Mouse (Mus musculus) intestine, embryonic 15.5 days (tissue): ENCODE data around the gene Serpinb1c. TPM values are rescaled to one million over a fixed set of nuclear protein-coding genes. Genes with fewer than 3 reads are reported as not detected.
A peak's percentile ranks its signal among the peaks of the same experiment; 100 is the strongest.
"Not testable (repeated sequence)": the region's sequence is repeated elsewhere in the genome, so short reads cannot be mapped to it uniquely, and the experiment has no call there.

Source experiments
- ATAC-seq: fragments of 200-750 bp; cut with Nextera tagmentation; 2 replicates; pipeline ENCODE4 v1.8.0; 2017; ENCODE audit warnings: moderate TSS enrichment, moderate library complexity
- H3K27ac ChIP-seq: fragments of 300-500 bp; sonication (generic); 2 replicates; pipeline ENCODE4 v1.5.1; 2015; ENCODE audit warnings: mild to moderate bottlenecking, inconsistent platforms
- H3K27me3 ChIP-seq: fragments of 300-500 bp; sonication (generic); replicated peaks from 2 replicates; pipeline ENCODE4 v1.6.1; 2015; ENCODE audit warnings: inconsistent platforms
- H3K36me3 ChIP-seq: fragments of 300-500 bp; sonication (generic); 2 replicates; pipeline ENCODE4 v1.6.1; 2015; ENCODE audit warnings: inconsistent platforms
- H3K4me1 ChIP-seq: fragments of 300-500 bp; sonication (generic); replicated peaks from 2 replicates; pipeline ENCODE4 v1.6.1; 2015; ENCODE audit warnings: inconsistent platforms
- H3K4me2 ChIP-seq: fragments of 300-500 bp; sonication (generic); replicated peaks from 2 replicates; pipeline ENCODE4 v1.6.1; 2015; ENCODE audit warnings: mild to moderate bottlenecking, inconsistent platforms
- H3K4me3 ChIP-seq: fragments of 300-500 bp; sonication (generic); replicated peaks from 2 replicates; pipeline ENCODE4 v1.5.1; 2015; ENCODE audit warnings: inconsistent platforms
- H3K9ac ChIP-seq: fragments of 300-500 bp; sonication (generic); 2 replicates; pipeline ENCODE4 v1.6.1; 2015; ENCODE audit warnings: inconsistent platforms
- H3K9me3 ChIP-seq: fragments of 300-500 bp; sonication (generic); 2 replicates; pipeline ENCODE4 v1.6.1; 2016; ENCODE audit warnings: inconsistent platforms
- WGBS: fragments of 180-500 bp; shearing (Covaris S2); methylation state at CpG from one replicate; pipeline ENCODE4 v1.1.7; 2015; 5-methylcytosine and 5-hydroxymethylcytosine counted together
- polyA plus RNA-seq: library from polyadenylated mRNA; unstranded; fragments of >200 nt; fragmentation: Nextera tagmentation; extraction: Ambion mirVana; gene quantifications from 2 replicates; pipeline ENCODE4 v1.2.1, GENCODE M21; 2015

The Serpinb1c gene
- polyA plus RNA-seq, 1 experiment from 2014 or later, result not detected

DNA sequence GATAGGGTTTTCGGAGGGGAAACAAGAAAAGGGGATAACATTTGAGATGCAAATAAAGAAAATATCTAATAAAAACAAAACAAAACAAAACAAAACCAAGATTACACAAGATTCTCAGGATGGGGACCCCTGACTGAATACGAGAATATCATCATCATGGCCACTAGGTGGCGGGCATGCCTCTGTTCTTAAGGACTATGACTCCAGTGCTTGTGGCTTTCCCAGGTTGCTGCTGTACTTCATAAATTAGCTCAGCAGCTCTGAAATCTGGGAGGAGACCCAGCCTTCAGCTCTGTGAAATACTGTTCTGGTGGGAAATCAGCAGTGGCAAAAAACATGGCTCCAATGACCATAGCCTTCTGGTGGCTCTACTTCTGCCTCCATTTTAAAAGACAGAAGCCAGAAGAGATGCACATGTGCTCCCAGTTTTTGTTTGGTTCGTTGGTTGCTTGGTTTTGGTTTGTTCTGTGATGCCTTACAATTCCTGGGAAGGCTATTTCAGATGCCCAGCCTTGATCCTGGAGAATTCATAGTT, 4.5 kb upstream of the Serpinb1c start:
- Histone ChIP-seq H3K9ac (no peak overlapping the region), H3K4me1 (0 out of 2 replicates have a peak, but pooled peaks cover 2% of the 10 kb centered on the region), H3K4me2 (no peak overlapping the region), H3K27me3 (no peaks in the 10 kb centered on the region), H3K9me3 (no peaks in the 10 kb centered on the region), H3K36me3 (no peaks in the 10 kb centered on the region), H3K4me3 (no peak overlapping the region), H3K27ac (no peak overlapping the region)
- ATAC-seq, result peak; percentile 46
- WGBS, result 18% methylated on average over 4 of the region's 4 CpGs

DNA sequence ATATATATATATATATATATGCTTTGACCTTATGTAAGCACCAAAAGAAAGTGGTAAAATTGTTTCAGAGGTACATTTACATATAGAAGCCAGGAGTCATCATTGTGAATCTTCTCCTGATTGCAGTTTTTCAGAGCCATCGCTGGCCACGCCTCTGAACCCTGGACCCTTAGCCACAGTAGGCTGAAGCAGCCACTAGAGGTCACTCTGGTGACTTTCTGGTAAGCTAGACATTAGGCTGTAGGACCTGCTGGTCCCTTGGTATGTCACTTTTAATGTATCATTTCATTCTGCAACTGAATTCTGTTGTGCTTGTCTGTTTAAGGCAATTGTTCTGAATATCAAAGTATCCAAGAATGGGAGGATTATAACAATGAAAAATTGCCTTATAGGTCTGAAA, 2.6 kb upstream of the Serpinb1c start:
- 0 out of 2 replicates have a peak, but pooled peaks have one; percentile 58 for ATAC-seq
- H3K9me3 ChIP-seq, result no peaks in the 10 kb centered on the region
- 12% methylated on average over 2 of the region's 2 CpGs for WGBS
- no peak overlapping the region for H3K9ac ChIP-seq
- H3K4me3 ChIP-seq, result no peak overlapping the region
- 0 out of 2 replicates have a peak, but pooled peaks cover 2% of the 10 kb centered on the region for H3K4me1 ChIP-seq
- no peak overlapping the region for H3K4me2 ChIP-seq
- H3K27ac ChIP-seq, result no peak overlapping the region
- no peaks in the 10 kb centered on the region for H3K36me3 ChIP-seq
- no peaks in the 10 kb centered on the region for H3K27me3 ChIP-seq

DNA sequence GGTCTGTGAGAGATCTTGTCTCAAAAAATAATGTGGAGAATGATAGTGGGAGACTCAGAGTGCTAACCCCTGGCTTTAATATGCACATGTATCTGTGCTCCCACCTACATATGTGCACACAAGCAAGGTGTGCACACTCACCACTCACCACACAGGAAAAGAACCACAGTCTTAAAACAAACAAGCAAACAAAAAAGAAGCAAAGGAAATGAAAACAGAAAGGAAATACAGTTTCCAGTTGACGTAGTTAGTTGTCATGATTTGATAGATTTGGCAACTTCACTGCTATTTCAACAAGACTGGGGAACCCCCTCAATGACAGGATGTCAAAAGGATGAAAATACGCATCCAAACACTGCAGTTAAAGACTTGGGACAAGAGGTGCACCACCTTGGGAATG, 1.1 kb upstream of the Serpinb1c start:
- H3K4me1 ChIP-seq, ATAC-seq, H3K4me2 ChIP-seq, H3K27me3 ChIP-seq, H3K9me3 ChIP-seq, H3K36me3 ChIP-seq, H3K9ac ChIP-seq, H3K4me3 ChIP-seq, H3K27ac ChIP-seq: not testable (repeated sequence)
- 82% methylated on average over 2 of the region's 2 CpGs for WGBS

DNA sequence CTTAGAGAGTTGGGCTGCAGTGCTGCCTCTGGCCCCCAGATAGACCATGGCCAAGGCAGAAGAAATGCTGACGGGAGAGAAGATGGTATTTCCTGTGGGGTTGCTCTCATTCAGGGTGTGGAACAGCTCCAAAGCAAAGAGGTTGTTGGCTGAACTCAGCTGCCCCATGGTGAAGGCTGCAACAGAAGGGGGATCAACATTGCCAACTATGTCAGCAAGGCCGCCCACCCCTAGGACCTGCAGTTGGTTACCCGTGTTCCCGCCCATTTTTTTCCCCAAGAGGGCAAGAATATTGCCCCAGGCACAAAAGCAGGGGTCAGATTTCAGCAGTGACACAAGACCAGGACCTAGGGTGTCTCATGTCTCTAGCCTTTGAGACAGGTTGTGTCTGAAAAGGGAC, 1.1 kb downstream of the Serpinb1c start:
- Histone ChIP-seq H3K4me2 (no peak overlapping the region), H3K36me3 (no peaks in the 10 kb centered on the region), H3K9me3 (no peaks in the 10 kb centered on the region), H3K27ac (no peak overlapping the region), H3K27me3 (no peaks in the 10 kb centered on the region), H3K4me3 (no peak overlapping the region), H3K9ac (no peak overlapping the region), H3K4me1 (no peaks in the 10 kb centered on the region)
- no peak for ATAC-seq
- 77% methylated on average over 4 of the region's 4 CpGs for WGBS

DNA sequence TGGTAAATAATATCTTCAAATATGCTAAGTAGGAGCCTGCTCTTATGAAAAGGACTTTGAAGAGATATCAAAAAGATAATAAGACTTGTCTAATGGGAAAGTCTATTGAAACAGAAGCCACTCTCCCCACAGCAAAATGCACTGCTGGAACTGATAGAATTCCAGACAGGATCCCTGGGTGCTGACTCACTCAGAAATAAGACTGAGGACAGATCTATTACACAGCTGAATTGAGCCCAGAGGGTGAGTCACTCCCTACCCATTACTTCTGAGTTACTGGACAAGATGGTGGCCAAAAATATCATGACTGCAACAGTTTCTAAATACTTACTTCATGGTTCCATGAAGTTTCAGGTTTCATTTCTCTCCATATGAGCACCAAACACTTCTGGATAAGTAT, 13.3 kb downstream of the Serpinb1c start:
- Histone ChIP-seq H3K9ac (no peak overlapping the region), H3K9me3 (no peaks in the 10 kb centered on the region), H3K27ac (no peak overlapping the region), H3K36me3 (no peaks in the 10 kb centered on the region), H3K4me3 (no peak overlapping the region), H3K4me1 (no peaks in the 10 kb centered on the region), H3K4me2 (no peak overlapping the region), H3K27me3 (no peaks in the 10 kb centered on the region)
- no peak for ATAC-seq

DNA sequence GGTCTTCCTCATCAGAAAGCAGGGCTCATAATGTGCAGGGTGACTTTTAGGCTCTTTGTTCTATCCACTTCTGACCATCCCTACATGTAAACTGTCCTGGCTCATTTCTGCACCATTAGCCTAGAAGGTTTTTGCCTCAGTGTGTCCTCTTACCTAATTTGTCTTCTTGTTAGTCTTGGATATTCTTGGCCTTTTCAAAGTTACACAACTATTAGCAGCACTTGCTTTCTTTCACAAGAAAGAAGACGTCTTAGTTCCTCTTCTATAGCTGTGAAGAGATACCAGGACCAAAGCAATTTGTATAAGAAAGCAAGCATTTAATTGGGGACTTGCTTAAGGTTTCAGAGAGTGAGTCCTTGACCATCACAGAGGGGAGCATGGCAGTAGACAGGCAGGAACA, 24.1 kb downstream of the Serpinb1c start:
- Histone ChIP-seq H3K27me3 (no peaks in the 10 kb centered on the region), H3K9ac (no peak overlapping the region), H3K27ac (no peak overlapping the region), H3K4me2 (no peak overlapping the region), H3K36me3 (no peaks in the 10 kb centered on the region), H3K9me3 (no peaks in the 10 kb centered on the region), H3K4me1 (no peaks in the 10 kb centered on the region), H3K4me3 (no peak overlapping the region)
- 69% methylated on average over 1 of the region's 1 CpGs for WGBS
- no peak for ATAC-seq

DNA sequence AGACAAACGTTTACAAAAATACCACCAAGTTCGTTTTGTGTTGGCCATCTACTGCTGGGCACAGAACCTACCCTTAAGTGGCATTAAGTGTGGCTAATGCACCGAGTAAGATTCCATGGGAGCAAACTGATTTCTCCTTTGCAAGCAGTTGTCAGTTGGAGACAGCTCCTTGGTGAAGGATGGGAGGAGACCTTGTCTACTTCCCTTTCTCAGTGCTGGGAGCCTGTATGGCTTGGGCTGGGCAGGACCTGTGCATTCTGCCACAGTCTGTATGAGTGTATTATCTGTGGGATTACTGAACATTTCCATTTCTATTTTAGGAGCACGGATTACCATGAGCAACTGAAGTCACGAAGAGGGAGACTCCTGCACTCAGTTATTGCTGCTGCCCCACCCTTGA, 29.2 kb downstream of the Serpinb1c start:
- Histone ChIP-seq H3K9me3 (no peaks in the 10 kb centered on the region), H3K27me3 (no peaks in the 10 kb centered on the region), H3K4me1 (no peaks in the 10 kb centered on the region), H3K4me3 (no peak overlapping the region), H3K4me2 (no peak overlapping the region), H3K9ac (no peak overlapping the region), H3K27ac (no peak overlapping the region), H3K36me3 (no peaks in the 10 kb centered on the region)
- 68% methylated on average over 5 of the region's 5 CpGs for WGBS
- ATAC-seq, result no peak

DNA sequence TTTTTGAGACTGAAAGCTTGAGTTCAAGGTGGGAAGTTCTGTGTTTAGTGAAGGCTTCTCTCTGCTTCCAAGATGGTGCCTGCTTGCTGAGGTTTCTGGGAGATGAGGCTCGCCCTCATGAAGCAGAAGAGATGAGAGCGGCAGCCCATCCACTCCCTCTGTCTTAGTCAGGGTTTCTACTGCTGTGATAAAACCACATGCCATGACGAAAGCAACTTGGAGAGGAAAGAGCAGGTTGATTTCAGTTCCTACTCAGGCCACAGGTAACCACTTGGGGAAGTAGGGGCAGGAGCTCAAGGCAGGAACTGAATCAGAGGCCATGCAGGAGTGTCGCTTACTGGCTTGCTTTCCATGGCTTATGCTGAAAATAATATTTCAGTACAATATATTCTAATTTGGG, 29.8 kb downstream of the Serpinb1c start:
- not testable (repeated sequence) for H3K27ac ChIP-seq, H3K9ac ChIP-seq, H3K4me2 ChIP-seq, H3K4me3 ChIP-seq, H3K36me3 ChIP-seq, H3K9me3 ChIP-seq, H3K27me3 ChIP-seq, H3K4me1 ChIP-seq, ATAC-seq
- 82% methylated on average over 4 of the region's 4 CpGs for WGBS

DNA sequence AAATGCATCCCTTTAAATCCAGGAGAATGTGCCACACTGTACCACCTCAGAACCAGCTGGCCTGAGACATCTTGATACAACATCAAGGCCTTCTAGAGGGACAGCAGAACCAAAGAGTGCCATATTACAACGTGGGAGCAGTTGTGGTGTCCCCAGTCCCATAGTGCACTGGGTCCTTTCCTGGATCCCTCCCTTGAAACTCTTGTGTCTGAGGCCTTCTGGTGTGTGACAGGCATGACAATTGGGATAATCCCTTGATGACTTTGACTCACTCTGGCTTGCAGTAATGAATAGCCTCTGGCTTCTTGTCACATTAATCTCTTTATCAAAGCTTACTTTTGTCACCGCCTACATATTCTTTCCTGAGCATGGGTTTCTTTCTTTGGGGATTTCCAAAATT, 31.0 kb downstream of the Serpinb1c start:
- no peaks in the 10 kb centered on the region for H3K4me1 ChIP-seq
- H3K9me3 ChIP-seq, result no peaks in the 10 kb centered on the region
- H3K36me3 ChIP-seq, result no peaks in the 10 kb centered on the region
- H3K4me3 ChIP-seq, result no peak overlapping the region
- no peak overlapping the region for H3K9ac ChIP-seq
- no peak overlapping the region for H3K27ac ChIP-seq
- no peak for ATAC-seq
- no peaks in the 10 kb centered on the region for H3K27me3 ChIP-seq
- 74% methylated on average over 2 of the region's 2 CpGs for WGBS
- no peak overlapping the region for H3K4me2 ChIP-seq

DNA sequence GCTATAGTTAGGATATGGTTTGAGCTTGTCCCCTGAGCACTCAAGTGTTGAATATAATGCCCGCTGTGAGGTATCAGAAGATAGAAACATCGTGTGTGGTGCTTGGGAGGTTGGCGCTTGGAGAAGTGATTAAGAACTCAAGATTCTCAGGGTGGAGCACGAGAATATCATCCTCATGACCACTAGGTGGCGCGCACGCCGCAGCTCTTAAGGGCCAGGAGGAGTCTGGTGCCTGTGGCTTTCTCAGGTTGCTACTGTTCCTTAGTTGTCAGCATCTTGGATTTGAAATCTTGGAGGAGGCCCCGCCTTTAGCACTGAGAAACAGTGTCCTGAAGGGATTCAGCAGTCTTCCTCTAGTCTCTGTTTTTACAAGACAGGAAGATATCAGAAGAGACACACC, 31.5 kb downstream of the Serpinb1c start:
- 5% methylated on average over 9 of the region's 9 CpGs for WGBS
- no peaks in the 10 kb centered on the region for H3K27me3 ChIP-seq
- no peak overlapping the region for H3K4me3 ChIP-seq
- H3K4me1 ChIP-seq, result no peaks in the 10 kb centered on the region
- H3K9ac ChIP-seq, result no peak overlapping the region
- no peak overlapping the region for H3K4me2 ChIP-seq
- no peaks in the 10 kb centered on the region for H3K36me3 ChIP-seq
- ATAC-seq, result peak; percentile 78; the same call in 1 of the 2 replicates
- no peaks in the 10 kb centered on the region for H3K9me3 ChIP-seq
- H3K27ac ChIP-seq, result no peak overlapping the region

DNA sequence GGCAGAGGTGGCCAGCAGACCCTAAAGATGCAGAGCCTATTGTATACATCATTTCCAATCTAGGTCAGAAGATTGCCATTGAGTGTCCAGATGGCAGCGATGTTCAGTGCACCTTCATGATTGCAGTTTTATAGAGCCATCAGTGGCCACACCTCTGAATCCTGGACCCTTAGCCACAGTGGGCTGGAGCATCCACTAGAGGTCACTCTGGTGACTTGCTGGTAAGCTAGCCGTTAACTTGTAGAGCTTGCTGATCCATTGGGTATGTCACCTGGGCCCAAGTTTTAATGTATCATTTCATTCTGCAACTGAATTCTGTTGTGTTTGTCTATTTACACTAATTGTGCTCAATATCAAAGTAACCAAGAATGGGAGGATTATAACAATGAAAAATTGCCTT, 32.4 kb downstream of the Serpinb1c start:
- 56% methylated on average over 2 of the region's 2 CpGs for WGBS
- ATAC-seq, result no peak
- H3K4me2 ChIP-seq, result no peak overlapping the region
- H3K4me3 ChIP-seq, result no peak overlapping the region
- H3K9ac ChIP-seq, result no peak overlapping the region
- no peaks in the 10 kb centered on the region for H3K9me3 ChIP-seq
- H3K27ac ChIP-seq, result no peak overlapping the region
- no peaks in the 10 kb centered on the region for H3K27me3 ChIP-seq
- H3K4me1 ChIP-seq, result no peaks in the 10 kb centered on the region
- H3K36me3 ChIP-seq, result no peaks in the 10 kb centered on the region

DNA sequence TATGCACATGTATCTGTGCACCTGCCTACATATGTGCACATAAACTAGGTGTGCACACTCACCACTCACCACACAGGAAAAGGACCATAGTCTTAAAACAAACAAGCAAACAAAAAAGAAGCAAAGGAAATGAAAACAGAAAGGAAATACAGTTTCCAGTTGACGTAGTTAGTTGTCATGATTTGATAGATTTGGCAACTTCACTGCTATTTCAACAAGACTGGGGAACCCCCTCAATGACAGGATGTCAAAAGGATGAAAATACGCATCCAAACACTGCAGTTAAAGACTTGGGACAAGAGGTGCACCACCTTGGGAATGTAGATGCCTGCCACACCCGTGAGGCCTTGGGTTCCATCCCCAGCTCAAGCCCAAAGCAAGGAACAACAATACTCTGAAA, 33.5 kb downstream of the Serpinb1c start:
- not testable (repeated sequence) for H3K9me3 ChIP-seq, H3K4me3 ChIP-seq, ATAC-seq, H3K4me2 ChIP-seq, H3K4me1 ChIP-seq, H3K36me3 ChIP-seq, H3K27me3 ChIP-seq, H3K9ac ChIP-seq, H3K27ac ChIP-seq
- WGBS, result 88% methylated on average over 3 of the region's 3 CpGs

DNA sequence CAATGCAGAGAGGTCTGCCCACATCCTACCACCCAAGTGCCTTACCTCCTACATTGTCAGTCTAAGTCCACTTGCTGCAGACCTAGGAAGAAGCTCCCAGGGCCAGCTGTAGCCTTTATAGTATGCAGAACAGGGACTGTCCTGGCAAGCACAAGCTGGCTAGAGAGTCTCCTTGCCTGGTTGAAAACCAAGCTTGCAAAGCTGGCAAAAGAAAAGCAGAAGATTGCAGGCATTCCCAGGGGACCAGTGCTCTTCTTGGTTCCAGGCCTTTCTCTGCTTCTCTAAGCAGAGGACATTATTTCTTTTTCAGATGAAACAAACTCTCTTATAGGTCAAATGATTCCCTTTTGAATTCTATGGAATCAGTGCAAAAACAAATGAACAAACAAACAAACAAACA, 34.6 kb downstream of the Serpinb1c start:
- ATAC-seq, result no peak
- no peaks in the 10 kb centered on the region for H3K27me3 ChIP-seq
- H3K27ac ChIP-seq, result no peak overlapping the region
- H3K4me3 ChIP-seq, result no peak overlapping the region
- H3K9me3 ChIP-seq, result no peaks in the 10 kb centered on the region
- no peak overlapping the region for H3K4me2 ChIP-seq
- no peak overlapping the region for H3K9ac ChIP-seq
- H3K36me3 ChIP-seq, result no peaks in the 10 kb centered on the region
- H3K4me1 ChIP-seq, result no peaks in the 10 kb centered on the region

DNA sequence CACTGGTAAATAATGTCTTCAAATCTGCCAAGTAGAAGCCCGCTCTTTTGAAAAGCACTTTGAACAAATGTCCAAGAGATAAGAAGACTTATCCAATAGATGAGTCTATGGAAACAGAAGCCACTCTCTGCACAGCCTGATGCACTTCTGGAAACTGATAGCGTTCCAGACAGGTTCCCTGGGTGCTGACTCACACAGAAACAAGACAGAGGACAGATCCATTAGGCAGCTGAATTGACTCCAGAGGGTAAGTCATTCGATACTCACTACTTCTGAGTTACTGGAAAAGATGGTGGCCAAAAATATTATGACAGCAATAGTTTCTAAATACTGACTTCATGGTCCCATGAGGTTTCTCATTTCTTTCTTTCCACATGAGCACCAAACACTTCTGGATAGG, 37.2 kb downstream of the Serpinb1c start:
- Histone ChIP-seq H3K27ac (no peak overlapping the region), H3K9me3 (no peaks in the 10 kb centered on the region), H3K27me3 (no peaks in the 10 kb centered on the region), H3K4me3 (no peak overlapping the region), H3K4me2 (no peak overlapping the region), H3K36me3 (no peaks in the 10 kb centered on the region), H3K4me1 (no peaks in the 10 kb centered on the region), H3K9ac (no peak overlapping the region)
- ATAC-seq, result no peak
- WGBS, result 73% methylated on average over 3 of the region's 3 CpGs
